Mouse (Mus musculus) urinary bladder, postnatal 14 days (tissue): ENCODE results near the gene 4933424G06Rik.

Experiments
- DNase-seq: peaks from one replicate; pipeline ENCODE4 v3.0.0; 2021; ENCODE audit warnings: low spot score

The 4933424G06Rik gene

DNA sequence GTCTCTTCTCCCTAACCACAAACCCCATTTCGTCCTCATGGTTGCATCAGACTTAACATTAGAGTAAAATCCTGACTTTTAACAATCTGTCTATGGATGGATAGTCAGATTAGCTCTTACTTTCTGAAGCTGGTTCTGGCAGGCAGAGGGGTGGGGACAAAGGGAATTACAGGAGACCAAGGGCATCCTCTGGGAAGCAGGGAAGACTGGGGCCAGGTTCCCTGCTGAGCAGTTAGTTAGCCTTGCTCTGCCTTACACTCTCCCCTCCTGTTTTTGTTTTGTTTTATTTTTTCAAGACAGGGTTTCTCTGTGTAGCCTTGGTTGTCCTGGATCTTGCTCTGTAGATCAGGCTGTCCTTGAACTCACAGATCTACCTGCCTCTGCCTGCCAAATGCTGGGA is 60.0 kb downstream of the 4933424G06Rik start:
- no peak for DNase-seq

DNA sequence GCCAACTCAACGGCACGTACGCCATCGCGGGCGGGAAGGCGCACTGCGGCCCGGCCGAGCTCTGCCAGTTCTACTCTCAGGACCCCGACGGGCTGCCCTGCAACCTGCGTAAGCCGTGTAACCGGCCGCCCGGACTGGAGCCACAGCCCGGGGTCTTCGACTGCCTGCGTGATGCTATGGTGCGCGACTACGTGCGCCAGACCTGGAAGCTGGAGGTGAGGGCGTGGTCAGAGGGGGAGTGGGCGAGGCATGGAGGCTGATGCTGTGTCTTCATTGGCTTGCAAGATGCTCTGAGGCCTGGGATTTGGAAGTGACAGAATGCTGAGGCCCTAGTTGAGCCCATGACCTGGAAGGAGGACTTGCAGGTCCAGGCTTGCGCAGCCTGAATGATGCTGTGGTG is 61.0 kb downstream of the 4933424G06Rik start:
- no peak for DNase-seq

DNA sequence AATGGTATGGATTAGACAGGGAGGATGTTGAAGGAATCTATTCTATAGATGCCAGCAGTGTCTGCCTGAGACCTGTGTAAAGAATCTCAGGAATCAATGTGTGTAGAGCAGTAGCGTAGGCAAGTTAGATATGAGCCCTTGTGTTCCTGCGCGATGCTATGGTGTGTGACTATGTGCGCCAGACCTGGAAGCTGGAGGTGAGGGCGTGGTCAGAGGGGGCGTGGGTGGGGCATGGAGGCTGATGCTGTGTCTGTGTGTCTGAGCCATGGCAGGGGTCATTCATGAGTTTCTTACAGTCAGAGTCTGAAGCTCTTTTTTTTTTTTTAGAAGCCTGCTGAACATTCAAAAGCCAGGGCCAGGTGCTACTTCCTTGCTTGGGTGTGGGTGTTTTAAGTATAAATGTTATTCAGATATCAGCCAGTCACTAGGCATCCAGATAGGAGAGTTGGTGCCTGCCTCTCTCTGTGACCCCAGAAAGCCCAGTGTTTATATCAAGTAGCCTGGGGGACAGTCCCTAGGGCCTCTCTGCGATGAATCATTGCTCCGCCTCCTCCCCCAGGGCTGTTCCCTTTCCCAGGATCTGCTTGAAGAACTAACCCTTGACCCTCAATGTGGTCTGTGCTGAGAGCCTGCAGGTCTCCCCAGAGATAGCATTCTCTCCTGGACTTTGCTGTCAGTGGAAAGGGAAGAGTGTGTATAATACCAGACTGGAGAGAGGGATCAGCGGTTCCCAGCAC is 62.4 kb downstream of the 4933424G06Rik start:
- DNase-seq: no peak

DNA sequence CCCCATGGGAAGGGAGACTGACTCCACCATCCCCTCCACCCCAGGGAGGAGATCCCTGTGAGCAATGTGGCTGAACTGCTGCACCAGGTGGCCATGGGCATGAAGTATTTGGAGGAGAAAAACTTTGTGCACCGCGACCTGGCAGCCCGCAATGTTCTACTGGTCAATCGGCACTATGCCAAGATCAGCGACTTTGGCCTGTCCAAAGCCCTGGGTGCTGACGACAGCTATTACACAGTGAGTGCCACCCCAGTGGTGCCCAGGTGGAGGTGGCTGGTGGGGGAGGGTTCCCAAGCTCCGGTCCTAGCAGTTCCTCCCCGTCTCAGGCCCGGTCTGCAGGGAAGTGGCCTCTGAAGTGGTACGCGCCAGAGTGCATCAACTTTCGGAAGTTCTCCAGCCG is 70.8 kb downstream of the 4933424G06Rik start:
- DNase-seq: no peak

DNA sequence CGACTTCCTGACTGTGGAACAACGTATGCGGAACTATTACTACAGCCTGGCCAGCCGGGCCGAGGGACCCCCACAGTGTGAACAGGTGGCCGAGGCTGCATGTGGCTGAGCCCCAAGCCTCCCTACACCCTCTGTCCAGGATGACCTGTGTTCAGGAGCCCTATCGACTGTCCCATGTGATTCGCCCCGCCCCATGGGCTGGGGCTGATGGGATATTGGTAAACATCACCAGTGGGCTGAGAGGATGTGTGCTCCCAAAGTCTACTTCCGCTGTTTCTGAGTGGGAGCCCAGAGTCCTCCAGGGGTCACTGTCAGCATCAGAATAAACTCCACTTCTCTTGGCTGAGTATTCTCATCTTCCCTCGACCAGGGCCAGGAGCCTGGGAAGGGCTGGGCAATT is 72.5 kb downstream of the 4933424G06Rik start:
- no peak for DNase-seq

DNA sequence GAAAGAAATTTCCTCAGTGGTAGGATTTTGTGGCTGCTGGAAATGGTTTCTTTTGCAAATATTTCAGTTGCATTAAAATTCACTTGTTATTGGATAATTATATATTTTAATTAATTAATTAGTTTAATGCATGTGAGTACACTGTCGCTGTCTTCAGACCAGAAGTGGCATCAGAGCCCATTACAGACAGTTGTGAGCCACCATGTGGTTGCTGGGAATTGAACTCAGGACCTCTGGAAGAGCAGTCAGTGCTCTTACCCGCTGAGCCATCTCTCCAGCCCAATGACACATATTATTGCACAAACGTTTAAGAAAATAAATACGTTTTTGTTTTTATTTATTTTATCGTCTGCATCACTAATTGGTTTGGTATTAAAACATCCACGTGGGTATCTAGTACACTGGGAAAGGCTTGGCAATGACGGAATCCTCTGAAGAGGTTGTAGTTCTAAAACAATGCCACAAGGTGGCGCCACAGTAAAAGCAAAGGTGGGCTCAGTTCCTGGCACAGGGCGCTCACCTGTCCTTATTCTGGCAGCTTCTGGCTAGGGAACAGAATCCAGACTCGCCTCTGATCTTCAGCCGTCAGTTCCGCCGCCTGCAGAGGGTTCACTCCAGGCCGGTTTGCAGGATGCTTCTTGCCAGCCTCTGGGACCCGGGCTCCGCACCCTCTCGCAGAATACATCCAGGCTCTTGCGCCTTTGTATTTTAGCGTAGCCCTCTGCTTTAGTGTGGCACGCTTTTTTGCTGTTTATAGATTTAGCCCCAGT is 74.6 kb downstream of the 4933424G06Rik start:
- DNase-seq: peak; percentile 80

DNA sequence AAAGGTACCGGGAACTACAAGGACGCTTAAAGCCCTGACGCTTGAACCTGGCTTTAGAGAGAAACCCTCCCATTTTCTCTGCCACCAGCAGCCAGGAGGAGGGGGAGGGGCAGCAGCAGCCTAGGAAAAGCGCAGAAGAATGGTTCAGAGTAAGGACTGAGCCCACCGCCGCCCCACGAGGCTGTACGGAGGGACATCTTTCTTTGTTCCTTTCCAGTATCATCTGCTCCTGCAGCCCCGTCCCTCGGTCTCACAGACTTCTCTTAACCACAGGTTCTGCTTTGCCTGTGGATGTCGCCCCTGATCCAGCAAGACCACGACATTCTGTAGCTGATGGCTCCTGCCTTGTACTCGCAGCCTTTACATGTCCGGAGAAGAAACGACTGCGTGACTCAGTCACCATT is 75.3 kb downstream of the 4933424G06Rik start:
- DNase-seq: no peak

DNA sequence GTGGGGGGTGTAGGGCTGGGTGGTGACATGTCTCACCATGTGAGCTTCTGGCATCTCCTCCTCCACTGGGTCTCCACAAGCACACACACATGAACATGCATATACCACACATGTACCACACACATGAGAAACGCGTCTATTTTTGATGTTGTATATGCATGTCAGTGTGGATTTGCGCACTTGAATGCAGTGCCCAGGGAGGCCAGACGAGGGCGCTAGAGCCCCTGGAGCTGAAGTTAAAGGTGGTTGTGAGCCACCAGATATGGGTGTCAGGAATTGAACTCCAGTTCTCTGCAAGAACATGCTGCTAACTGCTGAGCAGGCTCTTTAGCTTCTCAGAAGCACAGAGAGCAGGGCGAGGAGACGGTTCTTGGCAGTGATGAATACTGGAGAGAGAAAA is 76.4 kb downstream of the 4933424G06Rik start:
- DNase-seq: no peak

DNA sequence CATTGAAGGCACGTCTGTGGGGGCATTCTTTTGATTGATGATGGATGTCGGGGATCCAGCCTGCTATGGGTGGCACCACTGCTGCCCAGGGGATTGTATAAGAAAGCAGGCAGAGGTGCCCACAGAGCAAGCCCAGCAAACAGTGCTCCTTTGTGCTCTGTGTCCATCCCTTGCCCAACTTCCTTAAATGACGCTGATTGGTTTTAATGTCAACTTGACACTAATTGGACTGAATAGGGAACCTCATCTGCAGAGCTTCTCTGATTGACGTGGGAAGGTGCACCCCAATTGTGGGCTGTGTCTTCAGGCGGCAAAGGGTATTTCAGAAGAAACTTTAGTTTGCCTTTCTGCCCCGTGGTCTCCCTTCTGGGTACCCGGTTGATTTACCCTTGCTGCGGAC is 79.5 kb downstream of the 4933424G06Rik start:
- no peak for DNase-seq

DNA sequence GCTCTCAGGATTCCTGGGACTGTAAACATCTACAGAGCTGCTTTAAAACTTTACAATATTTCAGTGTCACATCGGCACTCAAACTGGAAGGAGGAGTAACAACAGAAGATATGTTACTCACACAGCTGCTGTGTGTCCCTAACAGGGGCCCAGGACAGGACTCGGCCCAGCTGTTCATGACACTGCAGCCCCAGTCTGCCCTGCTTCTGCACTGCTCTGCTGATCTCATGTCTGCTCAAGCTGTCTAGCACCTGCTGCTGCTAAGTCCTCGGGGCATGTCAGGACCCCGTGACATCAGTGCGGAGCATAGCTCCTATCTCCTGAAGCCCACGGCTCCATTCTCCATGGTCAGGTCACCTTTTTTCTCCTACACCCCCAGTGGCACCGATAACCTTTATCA is 86.8 kb downstream of the 4933424G06Rik start:
- DNase-seq: no peak

DNA sequence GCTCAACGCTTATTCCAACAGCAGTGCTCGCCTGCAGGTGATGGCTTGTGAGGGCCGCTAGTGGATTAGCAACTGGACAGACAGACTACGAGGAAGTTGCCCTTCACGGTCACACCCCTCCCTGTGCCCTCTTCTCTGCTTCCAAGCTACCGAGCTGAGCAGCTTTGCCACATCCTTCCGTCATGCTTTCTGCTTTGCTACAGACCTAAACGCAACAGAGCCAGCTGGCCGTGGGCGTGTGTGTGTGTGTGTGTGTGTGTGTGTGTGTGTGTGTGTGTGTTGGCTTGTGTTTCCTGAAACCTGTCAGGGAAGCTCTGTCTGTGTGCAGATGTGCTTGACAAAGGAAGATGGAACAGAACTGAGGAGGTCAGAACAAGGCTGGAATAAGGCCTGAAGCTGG is 87.5 kb downstream of the 4933424G06Rik start:
- DNase-seq: no peak

DNA sequence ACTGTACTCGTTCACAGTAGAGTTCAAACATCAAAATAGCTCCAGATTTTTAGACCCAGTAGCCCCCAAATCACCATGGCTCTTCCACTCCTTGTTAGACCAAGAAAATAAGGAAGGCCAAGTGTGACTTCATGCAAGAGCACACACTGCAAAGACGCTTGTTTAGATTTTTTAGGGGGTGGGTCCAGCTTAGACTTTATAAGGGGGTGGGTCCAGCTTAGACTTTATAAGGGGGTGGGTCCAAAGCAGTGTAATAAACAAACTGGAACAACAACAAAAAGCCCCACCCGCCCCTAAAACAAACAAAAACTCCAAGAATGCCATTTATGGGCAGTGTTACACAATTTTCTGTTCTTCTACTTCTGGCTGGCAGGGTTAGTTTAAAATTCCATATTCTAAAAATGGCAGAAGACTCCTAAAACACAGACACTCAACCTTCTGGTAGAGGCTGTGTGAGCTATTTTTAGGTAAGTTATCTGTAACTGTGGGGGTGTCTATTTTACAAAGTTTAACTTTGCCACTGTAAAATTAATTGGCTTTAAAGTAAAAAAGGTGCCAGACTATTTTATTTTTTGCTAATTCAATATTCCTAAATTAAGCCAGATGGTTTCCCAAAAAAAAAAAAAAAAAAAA is 90.5 kb downstream of the 4933424G06Rik start:
- no peak for DNase-seq

DNA sequence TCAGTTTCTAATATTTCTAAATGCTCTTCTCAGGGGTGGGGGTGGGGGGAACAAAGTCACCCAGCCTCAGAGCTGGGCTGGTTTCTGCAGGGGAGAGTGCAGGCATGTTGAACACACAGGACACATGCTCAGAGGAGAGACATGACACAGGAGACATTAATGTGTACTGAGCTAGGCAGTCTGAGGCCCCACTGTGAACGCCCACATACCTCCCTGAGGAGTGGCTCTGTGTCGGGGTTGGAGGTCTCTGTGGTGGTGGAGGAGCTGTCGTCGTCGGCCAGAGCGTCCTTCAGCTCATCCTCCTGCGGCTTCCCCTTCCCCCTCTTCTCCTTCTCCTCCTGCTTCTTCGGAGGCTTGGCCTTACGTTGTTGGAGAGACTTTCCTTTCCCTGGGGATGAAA is 94.3 kb downstream of the 4933424G06Rik start:
- no peak for DNase-seq

DNA sequence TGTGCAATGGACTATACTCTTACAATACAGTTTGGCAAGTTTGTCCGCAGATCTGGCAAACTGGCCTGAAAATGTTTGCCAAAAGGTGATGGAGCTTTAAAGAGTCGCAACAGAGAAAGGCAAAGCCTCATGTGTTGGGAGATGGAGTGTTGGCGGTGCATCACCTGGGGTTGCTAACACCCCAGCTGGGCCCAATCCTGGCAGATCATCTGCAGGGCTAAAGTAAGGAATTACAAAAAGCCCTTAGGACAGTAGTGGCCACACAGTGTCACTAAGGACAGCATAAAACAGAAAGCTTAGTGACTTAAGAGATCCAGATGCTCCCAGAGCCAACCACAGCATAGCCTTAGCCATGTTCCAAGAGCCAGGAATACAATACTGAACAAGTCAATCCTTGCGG is 94.9 kb downstream of the 4933424G06Rik start:
- DNase-seq: no peak

DNA sequence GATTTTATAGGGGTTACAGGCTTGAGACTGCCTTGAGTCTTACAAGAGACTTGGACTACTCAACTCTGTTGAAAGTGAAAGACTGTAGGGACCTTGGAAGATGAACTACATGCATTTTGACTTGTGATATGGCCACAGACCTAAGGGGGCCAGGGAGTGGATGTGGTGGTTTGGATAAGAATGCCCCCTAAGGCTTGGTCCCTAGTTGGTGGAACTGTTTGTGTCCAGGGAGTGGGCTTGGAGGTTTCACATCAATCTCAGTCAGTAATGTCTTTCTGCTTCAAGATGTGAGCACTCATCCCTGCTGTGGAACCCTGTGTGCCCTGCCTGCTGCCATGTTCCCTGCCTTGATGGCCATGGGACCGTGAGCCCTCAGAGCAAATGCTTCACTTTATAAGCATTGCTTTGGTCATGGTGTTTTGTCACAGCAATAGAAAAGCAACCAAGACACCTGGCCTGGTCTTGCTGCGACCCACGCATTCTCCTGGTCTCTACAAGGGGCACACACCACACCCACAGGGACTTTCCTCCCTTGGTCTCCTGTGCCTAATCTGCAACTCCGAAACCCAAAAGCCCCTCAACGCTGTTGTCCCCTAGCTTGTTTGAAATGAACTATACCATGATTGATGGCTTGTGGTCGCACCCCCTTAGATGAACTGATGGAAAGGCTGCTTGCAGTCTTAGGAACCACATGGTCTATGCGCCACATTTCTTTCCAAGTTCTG is 96.4 kb downstream of the 4933424G06Rik start:
- no peak for DNase-seq

DNA sequence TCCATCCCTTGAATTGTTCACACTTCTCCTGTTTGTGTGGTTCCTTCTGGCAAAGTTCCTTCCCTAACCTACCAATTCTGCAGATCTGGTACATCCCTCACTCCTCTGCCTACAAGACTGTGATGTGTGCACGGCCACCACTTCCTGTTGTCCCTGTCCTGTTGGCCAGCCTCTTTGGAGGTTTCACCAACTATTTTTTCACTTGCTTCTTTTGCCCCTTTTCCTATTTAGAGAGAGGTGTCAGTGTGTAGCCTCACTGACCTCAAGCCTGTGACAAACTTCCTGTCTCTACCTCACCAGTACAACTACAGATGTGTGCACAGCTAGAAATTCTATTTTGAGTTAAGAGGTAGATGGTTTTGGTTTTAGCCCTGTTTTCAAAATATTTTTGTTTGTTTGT is 97.1 kb downstream of the 4933424G06Rik start:
- no peak for DNase-seq
